Mouse (Mus musculus): ENCODE measurements around the gene Cacng5. TPM values are rescaled to one million over a fixed set of nuclear protein-coding genes. Genes with fewer than 3 reads are reported as not detected.

Cacng5 gene
- polyA plus RNA-seq, 2 experiments = 0.04 to 0.10 TPM

GRCm38 (mm10) chr11:107929712-107930111, 14.9 kb upstream of the Cacng5 start:
- Histone ChIP-seq H3K4me3 (replicated peaks; ENCODE audit: low read length) (no peak overlapping the region), H3K9ac (ENCODE audit: low read depth, low read length, severe bottlenecking) (no peak overlapping the region), H3K9me3 (ENCODE audit: control insufficient read depth, low read length) (no peaks in the 10 kb centered on the region), H3K27me3 (ENCODE audit: control insufficient read depth, insufficient read depth, low read length) (no peaks in the 10 kb centered on the region), H3K4me1 (ENCODE audit: control insufficient read depth, insufficient read depth, low read length) (no peaks in the 10 kb centered on the region), H3K36me3 (ENCODE audit: control insufficient read depth, insufficient read depth, low read length) (no peaks in the 10 kb centered on the region), H3K4me2 (replicated peaks; ENCODE audit: low read depth, low read length, severe bottlenecking) (no peak overlapping the region), H3K27ac (replicated peaks; ENCODE audit: low read depth, low read length) (no peak overlapping the region)
- no peak for TF ChIP-seq POLR2A (IDR thresholded peaks at IDR 0.05; ENCODE audit: borderline replicate concordance, extremely low read depth, insufficient read depth, insufficient read length)
- 49% methylated on average over 3 of the region's 3 CpGs for WGBS
- ATAC-seq (ENCODE audit: low FRiP score, low read depth) (no peak), DNase-seq (ENCODE audit: low spot score) (no peak)

- DNase-seq (ENCODE audit: low spot score) (peak; percentile 79), ATAC-seq (ENCODE audit: low FRiP score, low read depth) (no peak)
- no peaks in the 10 kb centered on the region for H3K27me3 ChIP-seq (ENCODE audit: control insufficient read depth, insufficient read depth, low read length)
- no peak overlapping the region for H3K9ac ChIP-seq (ENCODE audit: low read depth, low read length, severe bottlenecking)
- no peak overlapping the region for H3K4me2 ChIP-seq (replicated peaks; ENCODE audit: low read depth, low read length, severe bottlenecking)
- H3K9me3 ChIP-seq (ENCODE audit: control insufficient read depth, low read length) = no peaks in the 10 kb centered on the region
- H3K4me3 ChIP-seq (replicated peaks; ENCODE audit: low read length) = no peak overlapping the region
- no peaks in the 10 kb centered on the region for H3K36me3 ChIP-seq (ENCODE audit: control insufficient read depth, insufficient read depth, low read length)
- no peak for TF ChIP-seq POLR2A (IDR thresholded peaks at IDR 0.05; ENCODE audit: borderline replicate concordance, extremely low read depth, insufficient read depth, insufficient read length)
- WGBS = 41% methylated on average over 16 of the region's 16 CpGs
- H3K4me1 ChIP-seq (ENCODE audit: control insufficient read depth, insufficient read depth, low read length) = no peaks in the 10 kb centered on the region
- H3K27ac ChIP-seq (replicated peaks; ENCODE audit: low read depth, low read length) = no peak overlapping the region
Observed at GRCm38 (mm10) chr11:107919852-107920508, 5.1 kb upstream of the Cacng5 start.

DNA sequence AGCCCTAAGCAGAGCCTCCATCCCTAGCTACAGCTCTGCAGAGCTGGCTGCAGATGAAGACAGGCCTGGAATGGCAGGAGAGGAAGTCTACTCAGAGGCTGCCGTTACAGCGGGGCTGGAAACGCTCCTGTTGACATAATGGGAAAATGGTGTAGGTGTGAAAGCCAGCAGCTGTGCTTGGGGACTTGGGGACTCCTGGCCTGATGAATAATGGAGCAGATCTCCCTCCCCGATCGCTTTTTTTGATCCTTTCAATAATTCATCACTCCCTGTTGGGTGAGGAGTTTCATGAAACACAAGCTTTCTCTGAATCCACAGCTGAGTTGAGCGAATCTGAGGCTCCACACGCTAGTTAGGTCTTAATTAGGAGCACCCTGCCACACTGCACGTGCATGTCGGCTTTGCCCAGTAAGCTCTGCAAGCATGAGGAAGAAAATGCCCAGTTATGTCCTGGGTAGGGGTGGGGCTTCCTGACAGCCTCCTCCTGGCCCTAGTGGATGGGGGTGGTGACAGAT, 2.9 kb upstream of the Cacng5 start:
- H3K27me3 ChIP-seq (ENCODE audit: control insufficient read depth, insufficient read depth, low read length) = peaks cover 16% of the 10 kb centered on the region
- no peaks in the 10 kb centered on the region for H3K36me3 ChIP-seq (ENCODE audit: control insufficient read depth, insufficient read depth, low read length)
- no peak for TF ChIP-seq POLR2A (IDR thresholded peaks at IDR 0.05; ENCODE audit: borderline replicate concordance, extremely low read depth, insufficient read depth, insufficient read length)
- H3K9ac ChIP-seq (ENCODE audit: low read depth, low read length, severe bottlenecking) = no peak overlapping the region
- no peaks in the 10 kb centered on the region for H3K4me1 ChIP-seq (ENCODE audit: control insufficient read depth, insufficient read depth, low read length)
- 60% methylated on average over 9 of the region's 9 CpGs for WGBS
- ATAC-seq (ENCODE audit: low FRiP score, low read depth) = no peak
- no peak for DNase-seq (ENCODE audit: low spot score)
- H3K4me3 ChIP-seq (replicated peaks; ENCODE audit: low read length) = no peak overlapping the region
- H3K4me2 ChIP-seq (replicated peaks; ENCODE audit: low read depth, low read length, severe bottlenecking) = no peak overlapping the region
- H3K27ac ChIP-seq (replicated peaks; ENCODE audit: low read depth, low read length) = no peak overlapping the region
- H3K9me3 ChIP-seq (ENCODE audit: control insufficient read depth, low read length) = no peaks in the 10 kb centered on the region

- no peak overlapping the region for H3K4me2 ChIP-seq (replicated peaks; ENCODE audit: low read depth, low read length, severe bottlenecking)
- TF ChIP-seq POLR2A (IDR thresholded peaks at IDR 0.05; ENCODE audit: borderline replicate concordance, extremely low read depth, insufficient read depth, insufficient read length) = no peak
- no peaks in the 10 kb centered on the region for H3K4me1 ChIP-seq (ENCODE audit: control insufficient read depth, insufficient read depth, low read length)
- no peaks in the 10 kb centered on the region for H3K36me3 ChIP-seq (ENCODE audit: control insufficient read depth, insufficient read depth, low read length)
- no peaks in the 10 kb centered on the region for H3K9me3 ChIP-seq (ENCODE audit: control insufficient read depth, low read length)
- H3K27me3 ChIP-seq (ENCODE audit: control insufficient read depth, insufficient read depth, low read length) = peaks cover 16% of the 10 kb centered on the region
- H3K27ac ChIP-seq (replicated peaks; ENCODE audit: low read depth, low read length) = no peak overlapping the region
- H3K9ac ChIP-seq (ENCODE audit: low read depth, low read length, severe bottlenecking) = no peak overlapping the region
- WGBS = 53% methylated on average over 3 of the region's 3 CpGs
- ATAC-seq (ENCODE audit: low FRiP score, low read depth) = no peak
- H3K4me3 ChIP-seq (replicated peaks; ENCODE audit: low read length) = no peak overlapping the region
- no peak for DNase-seq (ENCODE audit: low spot score)
Observed at GRCm38 (mm10) chr11:107913317-107913716, 1.5 kb downstream of the Cacng5 start.

GRCm38 (mm10) chr11:107905364-107905763, 9.5 kb downstream of the Cacng5 start:
- no peaks in the 10 kb centered on the region for H3K4me1 ChIP-seq (ENCODE audit: control insufficient read depth, insufficient read depth, low read length)
- no peak overlapping the region for H3K4me2 ChIP-seq (replicated peaks; ENCODE audit: low read depth, low read length, severe bottlenecking)
- H3K9me3 ChIP-seq (ENCODE audit: control insufficient read depth, low read length) = no peaks in the 10 kb centered on the region
- no peak for TF ChIP-seq POLR2A (IDR thresholded peaks at IDR 0.05; ENCODE audit: borderline replicate concordance, extremely low read depth, insufficient read depth, insufficient read length)
- no peak overlapping the region for H3K4me3 ChIP-seq (replicated peaks; ENCODE audit: low read length)
- no peaks in the 10 kb centered on the region for H3K27me3 ChIP-seq (ENCODE audit: control insufficient read depth, insufficient read depth, low read length)
- ATAC-seq (ENCODE audit: low FRiP score, low read depth) (no peak), DNase-seq (ENCODE audit: low spot score) (no peak)
- H3K36me3 ChIP-seq (ENCODE audit: control insufficient read depth, insufficient read depth, low read length) = no peaks in the 10 kb centered on the region
- 57% methylated on average over 9 of the region's 9 CpGs for WGBS
- H3K27ac ChIP-seq (replicated peaks; ENCODE audit: low read depth, low read length) = no peak overlapping the region
- no peak overlapping the region for H3K9ac ChIP-seq (ENCODE audit: low read depth, low read length, severe bottlenecking)
